Comparison of ENCODE assay signal across 8 mouse cellular contexts in the genomic region with DNA sequence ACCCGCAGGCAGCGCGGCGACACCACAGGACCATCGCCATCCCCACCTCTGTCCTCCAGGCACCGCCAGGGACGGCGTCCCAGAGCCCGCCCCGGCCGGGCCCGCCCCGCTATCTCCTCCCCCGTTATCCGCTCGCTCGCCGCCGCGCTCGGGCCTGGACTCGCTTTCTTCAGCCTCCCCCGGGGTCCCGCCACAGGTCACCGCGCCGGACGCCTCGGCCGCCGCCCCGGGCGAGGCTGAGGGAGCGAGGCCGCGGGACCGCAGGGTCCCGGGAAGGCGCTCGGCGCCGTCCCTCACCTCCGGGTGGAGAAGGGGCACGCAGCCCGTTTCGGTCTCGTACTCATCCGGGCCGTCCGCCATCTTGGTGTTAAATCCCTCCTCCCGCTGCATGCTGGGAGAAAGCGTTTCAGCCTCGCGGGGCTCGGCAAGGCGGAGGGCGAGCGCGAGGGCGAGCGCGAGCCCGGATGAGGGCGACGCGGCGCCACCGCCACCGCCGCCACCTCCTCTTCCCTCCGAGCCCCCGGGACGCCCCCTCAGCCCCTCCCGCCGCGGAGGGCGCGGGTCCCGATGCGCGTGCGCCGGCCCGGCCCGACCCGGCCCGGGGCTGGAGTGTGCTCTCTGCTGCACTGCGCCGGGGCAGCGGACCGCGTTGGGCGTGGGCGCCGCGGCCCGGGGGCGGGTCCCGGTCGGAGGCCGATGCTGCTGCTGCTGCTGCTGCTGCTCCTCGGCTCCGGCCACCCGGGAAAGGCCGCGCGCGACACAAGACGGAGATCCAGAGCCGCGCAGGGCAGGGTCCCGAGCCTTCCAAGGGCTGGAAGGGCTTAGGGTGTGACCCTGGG. TPM values are rescaled to one million over a fixed set of nuclear protein-coding genes. Genes with fewer than 3 reads are reported as not detected.
DNase-seq lines count a peak whose midpoint lies in the region; ATAC-seq and TF ChIP-seq lines count a peak whose summit lies in the region.

A gene (minus strand): TSS at position 500 of the 839 bp plus-strand sequence.

- ATAC-seq in lung, embryonic 15.5 days (ENCODE audit: borderline replicate concordance, extremely low read depth, low FRiP score, low TSS enrichment), result peak; percentile 90

- no peaks in the 10 kb centered on the region for H3K9me3 ChIP-seq in lung, embryonic 15.5 days

- peak within 1 kb of the TSS; percentile 95 for H3K4me2 ChIP-seq in lung, embryonic 15.5 days

- peak within 1 kb of the TSS; percentile 98 for H3K27ac ChIP-seq in lung, embryonic 15.5 days
- H3K27ac ChIP-seq in olfactory bulb, adult 2 months (ENCODE audit: insufficient read depth, low read depth, low read length), result peak within 1 kb of the TSS; percentile 99

- no peaks in the 10 kb centered on the region for H3K36me3 ChIP-seq in lung, embryonic 15.5 days

- TF ChIP-seq POLR2A in olfactory bulb, adult 2 months (IDR thresholded peaks at IDR 0.05; ENCODE audit: insufficient read depth, low read depth, low read length), result peak; percentile 57

- no peak for TF ChIP-seq CTCF in olfactory bulb, adult 2 months (IDR thresholded peaks at IDR 0.05; ENCODE audit: insufficient read depth, low read depth, low read length)

- under 1% methylated on average over 86 of the region's 112 CpGs for WGBS in lung, embryonic 15.5 days
- under 1% methylated on average over 105 of the region's 112 CpGs for WGBS in olfactory bulb, adult 2 months

- DNase-seq in MN1 (ENCODE audit: low spot score), result peak; percentile 98
- peak; percentile 89 for DNase-seq in cerebellum, adult 8-10 months
- peak; percentile 91 for DNase-seq in forelimb bud, embryonic 11.5 days (ENCODE audit: low read depth, low spot score)
- DNase-seq in heart, postnatal 4 days, result peak; percentile 88
- peak; percentile 77 for DNase-seq in layer of hippocampus, adult 9-10 months (ENCODE audit: low spot score)
- peak; percentile 78 to 85 for DNase-seq in thymus, adult 18-20 months

- H3K4me3 ChIP-seq in lung, embryonic 15.5 days, result peak within 1 kb of the TSS; percentile 96
- peak within 1 kb of the TSS; percentile 97 for H3K4me3 ChIP-seq in olfactory bulb, adult 2 months (ENCODE audit: insufficient read depth, low read depth, low read length)

- no peaks in the 10 kb centered on the region for H3K27me3 ChIP-seq in lung, embryonic 15.5 days

- peaks cover 13% of the 10 kb centered on the region; the same call in 1 of the 2 replicates for H3K4me1 ChIP-seq in lung, embryonic 15.5 days
- H3K4me1 ChIP-seq in olfactory bulb, adult 2 months (ENCODE audit: control insufficient read depth, insufficient read depth, low read length), result peaks cover 7% of the 10 kb centered on the region

- peak within 1 kb of the TSS; percentile 98 for H3K9ac ChIP-seq in lung, embryonic 15.5 days

RNA-seq across cellular contexts. Expression of the gene that starts here (rescaled TPM):
- total RNA-seq in heart, postnatal 4 days (2021), result 10 to 100 TPM; 24.9 to 25.8 TPM
- polyA plus RNA-seq in lung, embryonic 15.5 days (2015; fragmentation: Nextera tagmentation; extraction: Ambion mirVana), result 20.5 and 20.9 TPM in 2 replicates
- 189 TPM in 1 of 2 replicates, not detected in the other for polyA plus RNA-seq in olfactory bulb, adult 2 months (2012; ENCODE audit: insufficient read depth, insufficient read length, low replicate concordance, missing spikeins)

Comparison
In these comparisons a context has a peak if more than half of its experiments do, and no peak if none do; other contexts are left out.
1. Peak in every context shown above with its lines: DNase-seq, ATAC-seq, H3K4me3 ChIP-seq and H3K27ac ChIP-seq.